Mouse (Mus musculus): Measurements from ENCODE around the gene Mark1. TPM values are rescaled to one million over a fixed set of nuclear protein-coding genes. Genes with fewer than 3 reads are reported as not detected.
A peak's percentile ranks its signal among the peaks of the same experiment; 100 is the strongest.

Gene Mark1
- total RNA-seq, 2 experiments from 2014 or later, result not detected

DNA sequence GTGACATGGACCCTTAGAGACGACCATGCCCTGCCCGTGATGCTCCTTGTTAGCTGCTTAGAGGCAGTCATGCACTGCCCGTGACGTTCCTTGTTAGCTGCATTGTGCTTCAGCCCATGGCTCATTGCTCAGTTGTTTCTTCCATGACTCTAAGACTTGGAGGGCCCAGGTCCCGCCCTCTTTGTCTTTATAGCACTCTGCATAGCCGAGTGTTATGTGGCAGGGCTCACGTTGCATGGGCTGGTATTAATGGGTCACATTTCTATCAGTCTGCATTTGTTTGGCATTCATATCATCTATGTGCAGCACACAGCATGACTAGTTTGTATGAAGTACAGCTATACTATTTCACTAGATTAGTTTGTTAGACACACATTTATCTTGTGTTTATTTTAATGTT is 95.7 kb downstream of the Mark1 start:
- no peak for ATAC-seq (replicated peaks; ENCODE audit: poor library complexity, severe bottlenecking)

DNA sequence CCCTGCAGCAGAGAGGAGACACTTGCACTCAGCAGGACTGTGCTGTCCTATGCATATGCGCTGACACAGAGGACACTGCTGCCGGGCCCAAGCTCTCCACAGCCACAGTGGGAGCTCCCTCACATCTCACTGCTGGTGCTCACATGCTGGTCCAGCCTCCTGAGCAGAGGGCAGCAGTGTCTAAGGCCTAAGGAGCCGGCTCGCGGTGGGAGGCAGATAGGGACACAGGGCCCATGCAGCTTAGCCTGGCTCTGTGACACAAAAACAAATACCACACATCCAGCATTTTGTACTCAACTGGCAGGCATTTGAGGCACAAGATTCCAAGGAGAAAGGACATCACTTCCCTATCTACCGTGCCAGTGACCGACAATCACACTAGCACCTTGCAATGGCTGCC is 96.5 kb downstream of the Mark1 start:
- ATAC-seq (replicated peaks; ENCODE audit: poor library complexity, severe bottlenecking), result no peak

DNA sequence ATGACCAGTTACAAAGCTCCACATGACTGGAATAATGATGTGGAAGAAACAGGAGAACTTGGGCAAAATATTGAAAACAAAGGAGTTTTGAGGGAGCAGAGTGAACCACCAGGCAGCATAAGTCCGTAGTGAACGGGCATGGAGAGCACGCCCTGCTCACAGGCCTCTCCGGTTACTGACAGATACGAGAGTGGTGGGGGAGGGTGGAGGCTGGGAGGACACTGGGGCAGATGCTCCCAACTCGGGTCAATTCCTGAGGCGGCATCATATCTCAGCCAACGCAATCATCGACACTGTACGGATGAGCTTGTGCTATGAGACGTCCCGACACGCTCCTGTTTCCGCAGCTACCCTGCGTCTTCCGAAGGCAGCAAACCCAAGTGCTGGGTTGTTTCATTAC is 102.0 kb downstream of the Mark1 start:
- ATAC-seq (replicated peaks; ENCODE audit: poor library complexity, severe bottlenecking), result no peak

DNA sequence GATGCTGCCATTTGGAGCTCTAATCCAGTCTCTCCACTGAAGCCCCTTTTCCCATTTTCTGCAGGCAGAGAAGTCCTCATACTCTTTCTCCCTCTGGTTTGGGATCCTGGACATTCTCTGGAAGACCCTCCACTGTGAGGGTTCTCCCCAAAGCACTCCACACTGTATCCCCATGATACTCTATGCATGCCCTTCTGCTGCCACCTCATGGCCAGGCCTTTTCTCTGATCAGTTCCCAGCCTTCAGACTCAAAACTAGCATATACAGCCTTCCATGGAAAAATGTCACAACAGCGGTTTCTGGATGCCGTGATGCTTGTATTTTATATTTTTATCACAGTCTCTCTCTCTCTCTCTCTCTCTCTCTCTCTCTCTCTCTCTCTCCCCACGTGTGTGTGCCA is 107.4 kb downstream of the Mark1 start:
- ATAC-seq (replicated peaks; ENCODE audit: poor library complexity, severe bottlenecking), result no peak

DNA sequence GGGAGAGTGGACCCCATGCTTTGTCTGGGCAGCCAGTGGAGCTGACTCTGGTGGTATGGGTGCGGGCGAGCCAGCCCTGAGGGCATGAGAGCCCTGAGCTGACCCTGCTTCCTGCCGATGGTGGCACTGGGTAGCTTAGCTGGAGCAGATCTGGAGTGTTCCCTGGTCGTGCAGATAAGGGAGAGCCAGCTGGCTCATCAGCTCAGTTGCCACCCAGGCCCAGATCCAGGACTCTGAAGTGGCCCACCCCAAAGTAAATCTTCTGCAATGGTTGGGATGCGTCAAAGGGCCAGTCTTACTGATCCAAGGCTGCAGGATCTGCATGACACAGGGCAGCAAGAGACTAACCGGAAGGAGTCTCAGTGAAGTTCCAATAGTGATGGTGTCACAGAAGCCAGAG is 109.9 kb downstream of the Mark1 start:
- no peak for ATAC-seq (replicated peaks; ENCODE audit: poor library complexity, severe bottlenecking)

DNA sequence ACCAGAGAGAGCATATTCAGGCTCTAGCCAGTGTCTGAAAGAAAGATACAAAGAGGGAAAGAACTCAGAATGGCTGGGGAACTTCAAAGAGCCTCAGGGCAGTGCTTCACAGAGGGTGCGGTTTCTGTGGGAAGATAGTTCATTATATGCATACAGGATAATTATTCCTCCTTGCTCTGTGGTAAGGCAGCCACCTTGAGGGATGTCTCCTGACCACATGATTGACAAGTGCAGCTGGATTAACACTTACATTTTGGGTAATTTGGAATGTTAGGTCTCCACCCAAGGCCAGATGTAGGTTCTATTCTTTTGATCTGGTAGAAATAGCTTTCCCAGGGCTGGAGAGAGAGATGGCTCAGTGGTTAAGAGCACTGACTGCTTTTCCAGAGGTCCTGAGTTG is 113.2 kb downstream of the Mark1 start:
- no peak for ATAC-seq (replicated peaks; ENCODE audit: poor library complexity, severe bottlenecking)

DNA sequence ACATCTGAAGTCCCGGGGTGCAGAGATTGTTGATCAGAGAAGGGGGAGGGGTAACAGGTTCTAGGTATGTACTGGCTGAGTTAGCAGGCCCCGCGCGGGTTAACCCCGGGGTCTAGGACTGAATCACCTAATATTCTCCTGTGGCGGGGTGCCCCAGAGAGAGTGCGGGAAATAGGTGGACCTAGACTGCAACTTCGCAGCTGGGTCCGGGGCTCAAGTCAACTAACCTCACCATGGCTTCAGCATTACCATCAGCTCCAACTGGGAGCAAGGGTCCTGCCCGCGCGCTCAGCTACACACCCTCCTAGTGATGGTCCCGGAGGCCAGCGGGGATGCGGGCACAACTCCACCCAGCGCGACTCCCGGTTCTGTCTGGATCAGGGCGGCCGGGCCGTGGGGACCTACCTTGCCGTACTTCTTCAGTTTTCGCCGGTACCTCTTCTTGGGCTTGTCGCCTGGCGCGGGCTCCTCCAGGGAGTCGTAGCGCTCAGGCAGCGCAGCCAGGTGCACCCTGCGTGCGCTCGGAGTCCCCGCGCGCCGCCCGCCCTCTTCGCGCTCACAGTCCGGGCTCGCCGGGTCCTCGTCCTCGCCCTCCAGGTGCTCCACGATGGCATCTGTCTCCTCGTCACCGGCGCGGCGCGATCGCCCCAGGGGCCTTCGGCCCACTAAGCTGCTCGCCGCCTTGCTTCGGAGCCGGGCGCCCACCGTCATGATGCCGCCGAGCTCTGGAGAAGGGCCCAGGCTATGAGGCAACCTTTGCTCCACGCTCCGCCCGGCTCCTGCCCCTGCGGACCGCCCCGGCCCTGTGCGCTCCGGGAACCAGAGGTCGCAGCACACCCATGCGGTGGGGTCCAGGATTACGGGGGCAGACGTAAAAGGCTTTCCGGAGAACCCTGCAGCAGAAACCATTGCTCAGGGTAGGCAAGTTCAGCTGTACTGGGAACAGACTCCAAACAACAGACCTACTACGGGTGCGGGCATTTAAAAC is 116.8 kb downstream of the Mark1 start, which contains the start of gene C130074G19Rik:
Gene C130074G19Rik, minus strand, starts transcription at position 938 of the 988 bp plus-strand sequence.
- ATAC-seq (replicated peaks; ENCODE audit: poor library complexity, severe bottlenecking), result peak; percentile 99

DNA sequence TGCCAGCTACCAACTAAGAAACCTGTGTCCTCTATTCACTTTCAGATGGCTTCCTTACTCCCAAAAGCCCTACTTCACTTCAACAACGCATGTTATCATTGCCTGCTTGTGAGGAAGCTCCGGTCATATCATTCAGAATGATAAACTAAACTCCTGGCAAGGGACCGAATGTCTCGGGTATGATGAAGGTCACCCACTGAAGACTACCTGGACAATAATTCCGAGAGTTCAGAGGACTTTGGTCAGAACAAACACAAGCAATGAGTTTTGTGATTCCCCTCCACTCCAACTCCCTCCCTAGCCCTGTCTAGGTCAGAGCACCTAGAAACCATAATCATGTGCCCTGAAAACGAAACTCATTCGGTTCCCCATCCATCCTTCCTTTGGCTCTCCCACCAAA is 117.5 kb downstream of the Mark1 start:
- no peak for ATAC-seq (replicated peaks; ENCODE audit: poor library complexity, severe bottlenecking)

DNA sequence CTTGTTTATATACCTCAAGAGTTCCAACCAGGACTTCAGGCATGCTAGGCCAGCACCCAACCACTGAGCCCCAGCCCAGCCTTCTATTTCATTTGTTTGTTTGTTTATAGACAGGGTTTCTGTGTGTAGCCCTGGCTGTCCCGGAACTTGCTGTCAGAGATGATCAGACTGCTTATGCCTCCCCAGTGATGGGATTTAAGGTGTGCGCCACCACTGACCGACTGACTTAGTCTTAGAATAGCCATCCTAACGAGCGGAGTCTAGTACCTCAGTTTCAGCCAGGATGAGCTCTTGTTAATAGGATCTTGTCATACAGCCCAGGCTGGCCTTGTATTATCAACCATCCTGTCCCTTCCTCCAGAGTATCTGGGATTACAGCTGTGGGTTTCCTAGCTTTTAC is 118.2 kb downstream of the Mark1 start:
- ATAC-seq (replicated peaks; ENCODE audit: poor library complexity, severe bottlenecking), result no peak

DNA sequence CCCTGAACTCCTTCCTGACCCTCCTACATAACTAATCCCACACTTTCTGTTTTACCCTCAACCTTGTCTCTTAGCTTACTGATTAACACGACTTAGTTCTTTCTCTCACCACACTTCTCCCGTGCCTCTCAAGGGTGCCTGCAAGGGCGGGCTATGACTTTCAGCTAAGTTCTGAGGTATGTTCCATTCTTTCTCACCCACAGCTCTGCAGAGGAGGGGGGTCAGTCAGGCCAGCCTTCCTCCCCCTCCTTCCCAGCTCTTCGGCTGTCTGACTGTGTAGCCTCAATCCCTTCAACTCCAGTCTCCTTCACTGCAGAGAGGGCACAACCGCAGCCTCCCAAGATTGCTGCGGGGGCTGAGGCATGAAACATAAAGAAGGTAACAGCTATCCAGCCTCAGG is 120.5 kb downstream of the Mark1 start:
- ATAC-seq (replicated peaks; ENCODE audit: poor library complexity, severe bottlenecking), result no peak

DNA sequence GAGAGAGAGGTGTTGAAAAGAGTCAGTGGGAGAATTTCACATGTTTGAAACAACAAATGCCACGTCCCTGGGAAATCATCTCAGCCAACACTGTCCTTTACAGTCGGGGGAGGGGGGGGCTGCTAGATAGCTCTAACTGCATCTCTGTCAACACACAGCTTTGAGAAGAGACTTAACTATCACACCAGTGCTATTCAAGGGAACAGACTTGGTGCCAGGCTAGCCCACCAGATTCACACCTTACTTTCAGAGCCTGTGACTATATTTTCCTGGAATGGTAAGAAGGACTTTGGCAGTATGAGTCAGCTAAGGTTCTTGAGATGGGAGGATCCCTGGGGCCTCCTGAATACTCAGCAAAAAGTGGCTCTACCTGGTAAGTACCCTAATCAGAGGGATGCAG is 122.1 kb downstream of the Mark1 start:
- no peak for ATAC-seq (replicated peaks; ENCODE audit: poor library complexity, severe bottlenecking)

DNA sequence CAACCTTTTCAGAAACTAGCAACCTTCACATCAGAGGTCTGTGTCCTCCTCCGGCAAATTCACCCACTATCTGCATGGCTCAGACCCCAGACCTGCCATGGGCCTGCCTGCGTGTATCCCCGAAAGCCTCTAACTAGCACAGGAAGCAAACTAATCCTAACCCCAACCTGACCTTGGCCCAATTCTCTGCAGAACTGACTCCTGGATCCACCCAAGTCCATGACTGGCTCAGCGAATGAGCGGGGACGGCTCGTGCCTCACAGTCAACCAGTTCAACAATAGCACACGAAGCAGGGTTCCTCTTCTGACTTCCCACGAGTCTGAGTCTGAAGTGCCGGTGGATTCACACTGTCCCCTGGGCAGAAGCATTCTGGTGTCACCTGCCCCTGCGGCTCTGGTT is 125.5 kb downstream of the Mark1 start:
- ATAC-seq (replicated peaks; ENCODE audit: poor library complexity, severe bottlenecking), result no peak

DNA sequence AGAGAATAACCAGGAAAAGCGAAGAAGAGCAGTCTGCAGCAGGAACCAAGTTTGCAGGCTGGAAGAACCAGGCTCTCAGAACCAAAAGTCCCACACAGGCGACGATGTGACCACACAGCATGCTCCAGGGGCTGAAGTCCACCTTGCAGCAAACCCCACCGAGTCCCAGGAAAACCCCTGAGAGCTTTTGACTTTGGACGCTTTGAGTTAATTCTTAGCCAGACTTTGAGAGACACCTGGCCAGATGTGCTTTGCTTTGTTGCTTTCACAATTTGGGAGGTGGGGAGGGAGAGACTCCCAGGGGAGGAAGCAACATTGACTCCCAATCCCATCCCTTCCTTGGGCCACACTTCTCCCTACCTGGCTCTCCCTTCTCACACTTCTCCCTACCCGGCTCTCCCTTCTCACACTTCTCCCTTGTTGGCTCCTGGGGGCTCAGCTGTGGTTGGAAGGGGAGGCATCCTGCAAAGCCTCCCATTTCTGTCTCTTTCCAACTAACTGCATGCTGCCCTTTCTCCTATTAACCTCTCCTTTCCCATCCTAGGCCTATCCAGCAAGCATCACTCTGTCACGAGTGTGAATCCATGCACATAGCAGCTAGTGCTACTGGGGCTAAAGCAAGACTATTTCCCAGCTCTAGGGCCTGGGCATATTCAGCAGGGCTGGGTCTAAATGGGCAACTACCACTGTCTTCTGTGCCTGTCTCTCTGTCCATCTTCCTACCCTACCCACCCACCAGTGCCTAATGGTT is 127.1 kb downstream of the Mark1 start:
- no peak for ATAC-seq (replicated peaks; ENCODE audit: poor library complexity, severe bottlenecking)

DNA sequence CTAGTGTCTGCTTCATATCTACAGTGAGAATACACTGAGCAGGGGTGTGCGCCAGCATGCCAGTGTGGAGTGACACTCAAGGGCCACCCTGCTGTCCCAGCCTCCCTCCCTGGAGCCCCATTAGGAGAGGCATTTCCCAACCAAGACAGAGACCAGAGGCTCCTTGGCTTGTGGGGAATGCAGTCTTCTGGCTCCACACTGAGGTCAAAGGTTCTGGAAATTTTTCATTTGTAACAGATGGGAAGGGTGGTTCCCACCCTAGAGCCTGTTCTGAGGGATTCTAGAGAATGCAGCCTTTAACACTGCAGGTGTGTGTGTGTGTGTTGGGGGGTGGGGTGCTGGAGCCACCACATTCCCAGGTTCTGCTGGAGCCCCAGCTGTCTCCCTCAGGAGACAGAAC is 127.9 kb downstream of the Mark1 start:
- ATAC-seq (replicated peaks; ENCODE audit: poor library complexity, severe bottlenecking), result no peak

DNA sequence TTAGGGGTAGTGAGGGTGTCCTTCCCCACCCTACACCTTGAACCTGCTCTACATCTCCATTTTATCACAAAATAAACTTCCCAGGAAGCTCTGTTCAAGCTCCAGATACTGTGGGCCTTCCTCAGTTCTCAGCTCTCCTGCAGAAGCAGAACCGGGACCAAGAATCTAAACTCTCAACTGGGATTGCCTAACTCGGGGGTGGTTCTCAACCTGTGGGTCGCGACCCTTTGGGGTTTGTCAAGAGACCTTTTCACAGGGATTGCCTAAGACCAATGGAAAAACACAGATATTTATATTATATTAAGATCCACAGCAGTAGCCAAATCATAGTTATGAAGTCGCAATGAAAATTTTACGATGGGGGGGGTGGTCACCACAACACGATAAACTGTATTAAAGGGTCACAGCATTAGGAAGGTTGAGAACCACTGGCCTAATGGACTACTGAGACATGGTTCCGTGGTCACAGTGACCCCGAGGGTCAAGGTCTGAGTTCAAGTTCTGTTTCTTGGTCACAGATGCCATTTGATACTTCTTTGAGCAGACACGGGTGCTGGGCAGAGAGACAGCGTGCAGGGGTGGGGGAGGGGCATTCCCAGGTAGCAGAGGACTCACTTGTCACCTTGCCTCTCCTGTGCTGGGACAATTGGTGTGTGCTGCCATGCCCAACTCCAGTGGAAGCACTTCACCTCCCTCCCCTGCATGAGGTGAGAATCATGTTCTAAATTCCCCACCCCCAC is 128.6 kb downstream of the Mark1 start:
- no peak; the same call in 1 of the 2 replicates for ATAC-seq (replicated peaks; ENCODE audit: poor library complexity, severe bottlenecking)

DNA sequence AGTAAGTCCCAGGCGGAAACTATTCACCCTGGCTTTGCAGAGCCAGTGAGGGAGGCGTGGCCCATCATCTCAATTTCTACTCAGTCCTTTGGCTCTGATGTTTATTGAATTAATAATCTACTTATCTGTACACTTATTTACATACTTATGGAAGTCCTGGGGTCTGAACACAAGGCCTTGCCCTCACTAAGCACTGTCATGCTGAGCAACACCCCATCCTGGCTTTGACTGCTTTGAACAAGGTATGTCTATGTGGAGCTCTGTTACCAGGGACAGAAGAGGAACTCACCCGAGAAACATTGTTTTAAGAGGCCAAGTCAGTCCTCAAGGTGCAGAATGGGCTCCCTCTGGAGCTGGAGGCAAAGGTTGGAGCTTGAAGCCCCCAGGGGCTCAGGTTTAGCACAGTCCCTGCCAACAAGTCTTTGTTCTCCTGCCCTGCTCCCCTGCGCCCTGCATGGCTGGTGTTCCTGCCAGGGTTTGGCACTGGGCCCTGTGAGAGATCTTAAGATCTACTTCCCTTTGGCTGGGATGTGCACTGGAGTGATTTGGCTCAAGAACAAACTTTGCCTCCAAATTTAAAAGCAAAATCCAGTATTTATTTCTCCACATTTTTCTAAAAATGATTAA is 129.3 kb downstream of the Mark1 start:
- peak; percentile 34 for ATAC-seq (replicated peaks; ENCODE audit: poor library complexity, severe bottlenecking)

DNA sequence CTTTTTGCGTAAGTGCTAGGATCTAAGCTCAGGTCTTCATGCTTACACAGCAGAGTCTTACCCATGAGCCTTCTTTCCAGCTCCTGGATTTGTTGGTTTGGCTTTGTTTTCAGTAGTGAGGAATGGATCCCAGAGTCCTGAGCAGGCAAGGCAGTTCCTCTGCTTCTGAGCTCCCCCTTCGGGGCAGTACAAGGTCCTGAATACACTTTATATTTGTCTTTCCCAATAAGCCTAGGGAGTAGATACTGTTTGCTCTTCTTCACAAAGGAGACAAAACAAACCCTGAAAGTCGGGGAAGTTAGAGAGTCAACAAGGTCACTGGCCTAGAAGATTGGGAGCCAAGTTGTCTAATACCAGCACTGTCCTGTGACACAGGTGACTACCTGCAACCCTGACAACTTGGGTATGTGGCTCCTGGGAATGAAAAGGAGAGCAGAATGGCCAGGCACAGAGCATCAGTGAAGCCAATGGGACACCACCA is 131.7 kb downstream of the Mark1 start:
- ATAC-seq (replicated peaks; ENCODE audit: poor library complexity, severe bottlenecking), result no peak

DNA sequence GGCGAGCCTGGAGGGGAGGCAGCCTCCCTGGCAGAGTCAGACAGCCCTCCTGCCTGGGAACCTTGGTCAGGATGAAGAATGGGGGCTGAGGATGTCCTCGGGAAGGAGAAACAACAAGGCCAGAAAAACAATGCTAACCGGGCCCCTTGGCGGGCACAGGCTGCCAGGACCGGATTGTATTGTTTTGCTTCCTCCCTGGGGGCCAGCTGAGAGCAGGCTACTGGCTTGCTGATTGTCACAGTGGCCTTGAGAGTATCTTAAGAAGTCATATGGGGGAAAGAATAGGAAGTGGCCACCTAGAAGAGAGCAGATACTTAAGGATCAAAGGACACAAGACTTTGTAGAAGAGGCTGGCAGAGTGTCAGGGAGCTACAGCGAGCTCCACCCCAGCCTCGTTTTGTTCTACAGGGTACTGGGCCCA is 135.0 kb downstream of the Mark1 start:
- no peak for ATAC-seq (replicated peaks; ENCODE audit: poor library complexity, severe bottlenecking)

DNA sequence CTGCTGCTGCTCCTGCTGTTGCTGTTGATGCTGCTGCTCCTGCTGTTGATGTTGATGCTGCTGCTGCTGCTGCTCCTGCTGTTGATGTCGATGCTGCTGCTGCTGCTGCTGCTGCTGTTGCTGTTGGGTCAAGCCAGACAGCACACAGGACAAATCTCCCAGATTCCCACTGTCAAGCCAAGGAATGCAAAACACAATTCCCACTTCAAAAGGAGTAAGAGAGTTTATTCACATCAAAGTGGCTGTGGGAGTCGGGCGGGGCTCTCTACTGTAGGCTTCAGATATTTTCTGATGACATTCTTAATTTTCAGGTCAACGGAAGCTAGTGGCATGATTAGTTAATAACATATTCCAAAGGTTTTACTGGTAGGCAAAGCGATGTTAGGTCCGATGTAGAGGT is 136.7 kb downstream of the Mark1 start:
- ATAC-seq (replicated peaks; ENCODE audit: poor library complexity, severe bottlenecking), result no peak

DNA sequence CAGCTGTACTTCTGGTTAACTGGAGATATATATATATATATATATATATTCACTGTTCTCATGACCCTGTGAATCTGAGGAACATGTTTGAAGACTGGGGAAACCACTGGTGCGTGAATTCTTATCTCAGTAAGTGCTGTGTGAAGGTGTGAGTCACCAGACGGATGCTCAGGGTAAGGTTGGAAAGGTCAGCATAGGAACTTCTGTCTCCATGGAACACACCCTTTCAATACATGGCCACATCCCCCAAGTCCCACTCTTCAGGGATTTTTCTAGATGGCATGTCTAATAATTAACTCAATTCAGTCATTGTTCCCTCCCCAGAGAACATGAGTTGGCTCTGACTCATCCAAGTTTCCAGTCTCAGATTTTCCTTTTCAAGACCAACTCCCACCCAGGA is 137.8 kb downstream of the Mark1 start:
- no peak for ATAC-seq (replicated peaks; ENCODE audit: poor library complexity, severe bottlenecking)
